Comparison of ENCODE assay signal across 10 mouse cellular contexts in the genomic region with DNA sequence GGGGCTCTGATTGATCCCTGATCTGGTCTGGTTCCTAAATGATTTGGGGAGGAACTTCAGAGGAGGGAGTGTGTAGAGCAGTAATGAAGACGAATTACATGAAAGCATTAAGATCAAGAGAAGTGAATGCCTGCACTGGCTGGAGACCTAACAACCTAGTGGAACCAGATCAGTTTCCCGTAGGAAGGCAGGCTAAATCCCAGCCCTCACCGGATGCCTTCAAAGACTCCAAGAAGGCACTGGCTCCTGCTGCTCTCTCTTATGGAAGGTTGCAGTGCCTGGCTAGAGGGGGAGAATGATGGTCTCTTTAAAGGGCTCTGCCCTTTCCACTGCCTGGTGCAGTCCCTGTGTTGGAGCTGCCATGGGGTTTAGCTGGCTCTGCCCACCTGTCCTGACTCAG. TPM values are rescaled to one million over a fixed set of nuclear protein-coding genes. Genes with fewer than 3 reads are reported as not detected.
DNase-seq lines count a peak whose midpoint lies in the region; ATAC-seq and TF ChIP-seq lines count a peak whose summit lies in the region.
"Had no signal": no experiment of that assay in that cellular context is flagged by ENCODE, and none has a peak within 500 bp of the region (broad histone marks: within the 10 kb centered on the region; RNA-seq: fewer than 3 reads in every experiment).

No protein-coding gene starts in this region.

- H3K4me2 ChIP-seq in lung, postnatal 0 days (replicated peaks; ENCODE audit: low read depth, low read length): peak overlapping the region; percentile 1
- H3K4me2 ChIP-seq in intestine, embryonic 16.5 days (ENCODE audit: low read depth, low read length): peak overlapping the region; percentile 9; the same call in 1 of the 2 replicates
- H3K4me2 ChIP-seq in stomach, embryonic 16.5 days (ENCODE audit: low read depth, low read length): peak overlapping the region; percentile 51

- no peak for ATAC-seq in lung, postnatal 0 days
- ATAC-seq in intestine, embryonic 16.5 days: no peak
- no peak for ATAC-seq in stomach, embryonic 16.5 days (ENCODE audit: insufficient read depth, low FRiP score)

- H3K27me3 ChIP-seq in lung, postnatal 0 days (replicated peaks; ENCODE audit: insufficient read depth, low read length): no peaks in the 10 kb centered on the region
- no peaks in the 10 kb centered on the region for H3K27me3 ChIP-seq in intestine, embryonic 16.5 days (replicated peaks; ENCODE audit: control insufficient read depth, insufficient read depth, low read length)
- no peaks in the 10 kb centered on the region for H3K27me3 ChIP-seq in stomach, embryonic 16.5 days (ENCODE audit: control insufficient read depth, insufficient read depth, low read length)

- TF ChIP-seq CTCF in lung, postnatal 0 days (IDR thresholded peaks at IDR 0.05): no peak
- TF ChIP-seq CTCF in embryonic fibroblast, embryonic 13.5 days (IDR thresholded peaks at IDR 0.05; ENCODE audit: borderline replicate concordance, insufficient read depth, low read length): no peak

- no peak for TF ChIP-seq POLR2A in embryonic fibroblast, embryonic 13.5 days (IDR thresholded peaks at IDR 0.05; ENCODE audit: low read depth, low read length)

- no peak overlapping the region for H3K4me3 ChIP-seq in lung, postnatal 0 days (ENCODE audit: low read depth, low read length)
- H3K4me3 ChIP-seq in embryonic fibroblast, embryonic 13.5 days (ENCODE audit: insufficient read depth, low read length): peak overlapping the region; percentile 0; the same call in 1 of the 2 replicates
- 0 out of 2 replicates have a peak overlapping the region, but pooled peaks have one; percentile 3 for H3K4me3 ChIP-seq in intestine, embryonic 16.5 days (ENCODE audit: low read length)
- H3K4me3 ChIP-seq in stomach, embryonic 16.5 days (replicated peaks; ENCODE audit: low read length): no peak overlapping the region; the same call in 1 of the 2 replicates

- H3K9me3 ChIP-seq in lung, postnatal 0 days (ENCODE audit: low read length): no peaks in the 10 kb centered on the region
- no peaks in the 10 kb centered on the region for H3K9me3 ChIP-seq in intestine, embryonic 16.5 days (ENCODE audit: control insufficient read depth, low read length)
- no peaks in the 10 kb centered on the region for H3K9me3 ChIP-seq in stomach, embryonic 16.5 days (replicated peaks; ENCODE audit: control insufficient read depth, low read length)

- 22% methylated on average over 3 of the region's 3 CpGs for WGBS in lung, postnatal 0 days
- WGBS in intestine, embryonic 16.5 days: 29% methylated on average over 3 of the region's 3 CpGs
- WGBS in stomach, embryonic 16.5 days: 17% methylated on average over 3 of the region's 3 CpGs

- DNase-seq in lung, postnatal 0 days (ENCODE audit: low spot score): no peak
- DNase-seq in lung, postnatal 10 days: no peak
- DNase-seq in right cerebral cortex, postnatal 4 days: no peak
- no peak for DNase-seq in testis, postnatal 14 days (ENCODE audit: low spot score)
- DNase-seq: cerebellum, adult 11 months; kidney, adult 9 months; thymus, postnatal 14 days had no signal

- H3K27ac ChIP-seq in lung, postnatal 0 days (ENCODE audit: low read length): no peak overlapping the region
- peak overlapping the region; percentile 94 for H3K27ac ChIP-seq in embryonic fibroblast, embryonic 13.5 days (ENCODE audit: insufficient read depth, low read length)
- peak overlapping the region; percentile 47 for H3K27ac ChIP-seq in intestine, embryonic 16.5 days (ENCODE audit: low read length)
- peak overlapping the region; percentile 59 for H3K27ac ChIP-seq in stomach, embryonic 16.5 days (ENCODE audit: low read length)

- no peaks in the 10 kb centered on the region for H3K36me3 ChIP-seq in lung, postnatal 0 days (ENCODE audit: insufficient read depth, low read length)
- no peaks in the 10 kb centered on the region for H3K36me3 ChIP-seq in intestine, embryonic 16.5 days (ENCODE audit: control insufficient read depth, insufficient read depth, low read length)
- H3K36me3 ChIP-seq in stomach, embryonic 16.5 days (ENCODE audit: control insufficient read depth, insufficient read depth, low read length): no peaks in the 10 kb centered on the region

- peaks cover 7% of the 10 kb centered on the region; the same call in 1 of the 2 replicates for H3K4me1 ChIP-seq in lung, postnatal 0 days (ENCODE audit: insufficient read depth, low read depth, low read length)
- H3K4me1 ChIP-seq in embryonic fibroblast, embryonic 13.5 days (ENCODE audit: control insufficient read depth, insufficient read depth, low read length): peaks cover 16% of the 10 kb centered on the region
- peaks cover 18% of the 10 kb centered on the region for H3K4me1 ChIP-seq in intestine, embryonic 16.5 days (ENCODE audit: control insufficient read depth, insufficient read depth, low read length)
- H3K4me1 ChIP-seq in stomach, embryonic 16.5 days (ENCODE audit: control insufficient read depth, insufficient read depth, low read length): peaks cover 26% of the 10 kb centered on the region

- TF ChIP-seq EP300 in lung, postnatal 0 days (IDR thresholded peaks at IDR 0.05): no peak

- H3K9ac ChIP-seq in lung, postnatal 0 days (replicated peaks; ENCODE audit: low read depth): no peak overlapping the region
- no peak overlapping the region; the same call in 1 of the 2 replicates for H3K9ac ChIP-seq in intestine, embryonic 16.5 days (ENCODE audit: low read depth, low read length)
- H3K9ac ChIP-seq in stomach, embryonic 16.5 days (ENCODE audit: low read length): no peak overlapping the region; the same call in 1 of the 2 replicates

RNA-seq across cellular contexts. Expression of a gene that starts 24.4 kb away (rescaled TPM):
- polyA plus RNA-seq in lung, postnatal 0 days (2015; fragmentation: Nextera tagmentation; extraction: Ambion mirVana): 4.3 and 5.6 TPM in 2 replicates
- polyA plus RNA-seq in embryonic fibroblast, embryonic 13.5 days (2011; ENCODE audit: insufficient read length, low read depth, missing spikeins): 11.9 and 17.7 TPM in 2 replicates
- 23.0 and 24.8 TPM in 2 replicates for polyA plus RNA-seq in intestine, embryonic 16.5 days (2015; fragmentation: Nextera tagmentation; extraction: Ambion mirVana)
- polyA plus RNA-seq in stomach, embryonic 16.5 days (2015; fragmentation: Nextera tagmentation; extraction: Ambion mirVana): 14.9 and 17.7 TPM in 2 replicates

Comparison
In these comparisons a context has a peak if more than half of its experiments do, and no peak if none do; other contexts are left out.
1. H3K4me2 ChIP-seq: peak in every context shown above with its lines; median percentile 51 in stomach, embryonic 16.5 days; 9 in intestine, embryonic 16.5 days; 1 in lung, postnatal 0 days.
2. H3K4me3 ChIP-seq: peak in embryonic fibroblast, embryonic 13.5 days (single experiment) and intestine, embryonic 16.5 days (single experiment); none in lung, postnatal 0 days (single experiment) and stomach, embryonic 16.5 days (single experiment).